Mouse (Mus musculus): ENCODE data around the gene Mpst.

Gene Mpst

GRCm38 (mm10) chr15:78403896-78404295 is 2.3 kb upstream of the Mpst start:
- in situ Hi-C loops (cut with MboI): no loop called here

DNA sequence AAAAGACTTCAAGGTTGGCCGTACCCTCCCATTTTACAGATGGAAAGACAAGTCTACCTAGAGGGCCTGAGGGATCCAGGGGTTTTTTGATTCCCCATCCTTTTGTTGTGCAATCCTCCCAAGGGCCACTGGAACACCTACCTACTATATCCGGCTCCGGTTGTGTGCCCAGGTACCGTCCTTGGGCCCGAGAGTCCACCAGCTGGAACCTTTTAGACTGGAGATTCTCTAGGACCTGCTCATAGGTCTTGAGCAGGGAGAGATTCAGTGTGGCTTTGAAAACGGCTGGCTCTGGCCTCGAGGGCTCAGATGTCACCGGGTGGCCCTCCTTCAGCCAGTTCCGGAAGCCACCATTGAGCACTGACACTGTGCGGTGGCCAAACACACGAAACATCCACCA is 1.1 kb upstream of the Mpst start:
- in situ Hi-C loops (cut with MboI): no loop called here

DNA sequence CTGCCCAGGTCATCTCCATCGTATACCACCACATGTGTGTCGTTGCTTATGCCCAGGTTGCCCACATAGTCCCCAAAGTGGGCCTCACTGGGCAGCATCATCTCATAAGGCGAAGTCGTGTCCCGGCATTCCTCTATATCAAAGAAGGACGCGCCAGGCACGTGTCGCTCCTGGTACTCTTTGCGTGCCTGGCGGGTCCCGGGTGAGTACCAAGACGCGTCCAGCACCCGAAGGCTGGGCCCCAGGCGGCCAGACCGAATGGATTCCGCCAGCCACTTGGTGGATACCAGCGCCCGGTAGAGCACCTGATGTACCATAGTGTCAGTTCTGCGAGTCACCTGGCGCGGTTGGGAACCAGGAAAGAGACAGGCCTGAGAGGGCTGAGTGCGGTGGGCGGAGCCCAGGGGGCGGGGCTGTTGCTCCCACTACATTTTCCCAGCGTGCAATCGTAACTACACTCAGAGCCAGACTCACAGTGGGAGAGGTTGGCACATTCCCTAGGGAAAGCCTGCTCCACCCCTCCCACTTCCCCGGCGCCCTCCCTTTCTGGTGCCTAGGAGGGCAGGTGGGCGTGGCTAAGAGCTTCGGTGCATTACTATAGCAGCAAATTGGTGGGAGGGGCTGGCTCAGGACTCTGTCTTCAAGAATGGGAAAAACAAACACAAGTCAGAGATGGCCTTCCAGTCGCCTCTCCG is 552 bp upstream of the Mpst start, which contains the start of gene Tst:
Gene Tst, minus strand, starts transcription at position 391 of the 695 bp plus-strand sequence.
- in situ Hi-C loops (cut with MboI): no loop called here

DNA sequence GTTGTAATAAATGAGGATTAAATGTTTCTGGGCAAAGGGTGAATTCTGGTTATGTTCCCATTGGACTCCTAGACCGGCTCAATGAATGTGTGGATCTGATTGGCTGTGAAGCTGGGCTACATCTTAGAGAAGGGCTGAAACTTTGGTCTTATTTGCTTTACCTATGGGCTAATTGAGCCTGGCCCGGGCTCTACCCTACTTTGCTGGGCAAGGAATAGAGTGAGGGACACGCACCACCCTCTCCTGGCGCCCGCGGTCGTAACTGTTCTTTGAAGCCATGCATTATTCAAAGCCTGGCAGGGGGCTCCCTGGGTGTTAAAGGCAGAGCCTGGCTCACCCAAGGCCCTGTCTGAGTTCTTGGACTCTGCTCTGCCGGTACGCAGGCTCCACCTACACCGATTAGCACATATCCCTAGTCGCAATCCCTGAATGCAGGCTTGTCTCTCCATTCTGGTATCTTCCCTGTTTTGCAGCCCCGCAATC is 3.4 kb downstream of the Mpst start:
- in situ Hi-C loops (cut with MboI): no loop called here

GRCm38 (mm10) chr15:78413083-78413718 is 7.0 kb downstream of the Mpst start:
- in situ Hi-C loops (cut with MboI): no loop called here

DNA sequence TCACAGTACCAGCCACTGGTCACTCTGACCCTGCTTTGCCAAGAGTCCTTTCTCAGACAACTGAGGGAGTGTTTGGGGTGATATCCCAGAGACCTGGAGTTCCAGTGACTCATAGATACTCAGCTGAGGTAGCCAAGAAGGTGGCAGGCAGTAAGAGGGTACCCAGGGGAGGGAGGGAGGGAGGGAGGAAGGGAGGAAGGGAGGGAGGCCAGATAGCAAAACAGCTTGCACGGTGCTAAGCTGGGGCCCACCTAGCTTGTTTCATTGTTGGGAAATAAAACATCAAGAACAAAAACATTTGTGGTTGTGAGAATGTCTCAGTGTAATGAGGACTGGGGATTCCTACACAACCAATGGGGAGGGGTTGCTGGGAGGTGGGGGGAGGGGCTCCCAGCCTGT is 7.5 kb downstream of the Mpst start:
- in situ Hi-C loops (cut with MboI): no loop called here

- in situ Hi-C loops (cut with MboI): no loop called here
Measured at GRCm38 (mm10) chr15:78414157-78414556, 7.9 kb downstream of the Mpst start.

DNA sequence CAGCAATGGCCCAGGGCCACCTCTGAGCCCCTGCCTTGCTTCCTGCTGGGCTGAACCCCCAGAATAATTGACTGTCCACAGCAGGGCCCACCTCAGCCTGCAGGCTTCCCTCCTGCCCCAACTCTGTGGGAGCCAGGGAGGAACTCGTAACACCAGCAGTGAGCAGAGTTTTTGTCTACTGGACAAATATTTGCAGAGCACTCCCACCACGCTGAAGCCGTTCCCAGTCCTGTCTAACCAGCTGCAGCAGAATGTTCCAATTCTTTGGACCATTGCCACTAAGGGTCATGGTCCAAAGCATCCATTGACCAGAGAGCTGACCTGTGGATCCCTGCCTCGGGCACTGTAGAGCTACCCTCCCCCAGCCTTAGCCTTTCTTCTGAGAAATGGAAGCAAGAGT is 10.7 kb downstream of the Mpst start:
- in situ Hi-C loops (cut with MboI): no loop called here

GRCm38 (mm10) chr15:78420395-78420794 is 14.2 kb downstream of the Mpst start:
- in situ Hi-C loops (cut with MboI): no loop called here

DNA sequence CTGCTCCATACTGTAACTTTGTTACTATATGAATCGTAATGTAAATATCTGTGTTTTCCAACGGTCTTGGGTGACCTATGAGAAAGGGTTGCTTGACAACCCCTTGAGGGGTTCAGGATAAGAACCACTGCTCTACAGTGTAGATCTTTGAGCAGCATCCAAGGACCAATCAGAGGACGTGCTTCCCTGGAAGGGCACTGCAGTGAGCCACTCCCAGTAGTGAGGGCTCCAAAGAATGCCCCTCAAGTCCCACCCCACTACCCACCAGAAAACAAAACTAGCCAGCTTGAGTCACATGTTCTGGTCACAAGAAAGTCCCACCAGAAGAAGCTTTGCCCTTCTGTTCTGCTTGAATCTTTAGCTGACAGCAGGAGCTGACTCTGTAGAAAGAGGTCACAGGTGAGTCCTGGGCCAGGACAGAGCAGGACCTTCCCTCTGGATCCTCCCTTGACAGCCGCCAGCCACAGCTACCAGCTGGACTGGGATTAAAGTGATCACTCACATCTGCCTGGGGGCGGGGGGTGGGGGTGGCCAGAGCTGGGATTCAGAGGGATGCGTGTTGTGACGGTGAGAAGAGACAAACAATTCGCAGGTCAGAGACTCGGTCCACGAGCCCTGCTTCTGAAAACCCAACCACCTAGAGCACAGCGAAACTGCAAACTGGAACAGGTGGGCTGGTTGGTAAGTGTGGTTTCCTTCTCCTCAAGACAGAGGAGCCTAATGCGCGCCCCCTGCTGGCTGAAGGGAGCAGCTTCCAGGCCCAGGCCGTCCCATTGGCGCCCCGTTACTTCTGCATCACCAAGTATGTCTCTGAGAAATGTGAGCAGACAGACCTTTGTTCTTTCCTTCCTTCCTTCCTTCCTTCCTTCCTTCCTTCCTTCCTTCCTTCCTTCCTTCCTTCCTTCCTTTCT is 16.1 kb downstream of the Mpst start:
- in situ Hi-C loops (cut with MboI): no loop called here

- in situ Hi-C loops (cut with MboI): no loop called here
Measured at GRCm38 (mm10) chr15:78424507-78424906, 18.3 kb downstream of the Mpst start.

DNA sequence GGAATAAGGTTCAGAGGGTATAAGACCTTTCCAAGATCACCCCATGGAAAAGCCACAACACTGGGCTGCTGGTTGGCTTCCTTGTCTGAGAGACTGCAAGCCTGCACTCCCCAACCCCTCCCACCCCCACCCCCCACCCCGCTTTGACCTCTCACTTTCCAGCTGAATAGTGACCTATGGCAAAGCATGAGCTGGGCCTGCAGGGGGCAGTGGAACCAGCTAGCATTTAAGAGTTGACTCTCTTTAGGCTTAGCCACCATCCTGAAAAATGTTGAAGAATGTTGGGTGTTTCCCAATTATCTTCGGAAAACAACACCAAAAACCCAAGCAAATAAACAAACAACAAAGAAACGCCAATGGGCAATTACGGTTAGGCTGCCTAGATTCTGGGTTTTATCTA is 19.0 kb downstream of the Mpst start:
- in situ Hi-C loops (cut with MboI): no loop called here

- in situ Hi-C loops (cut with MboI): no loop called here
Measured at GRCm38 (mm10) chr15:78428391-78429138, 22.3 kb downstream of the Mpst start, which contains the start of gene Kctd17. Kctd17 (plus strand) TSS chr15:78428564.

- in situ Hi-C loops (cut with MboI): no loop called here
Measured at GRCm38 (mm10) chr15:78429139-78429459, 22.9 kb downstream of the Mpst start.

- in situ Hi-C loops (cut with MboI): no loop called here
Measured at GRCm38 (mm10) chr15:78429871-78430622, 23.8 kb downstream of the Mpst start.

DNA sequence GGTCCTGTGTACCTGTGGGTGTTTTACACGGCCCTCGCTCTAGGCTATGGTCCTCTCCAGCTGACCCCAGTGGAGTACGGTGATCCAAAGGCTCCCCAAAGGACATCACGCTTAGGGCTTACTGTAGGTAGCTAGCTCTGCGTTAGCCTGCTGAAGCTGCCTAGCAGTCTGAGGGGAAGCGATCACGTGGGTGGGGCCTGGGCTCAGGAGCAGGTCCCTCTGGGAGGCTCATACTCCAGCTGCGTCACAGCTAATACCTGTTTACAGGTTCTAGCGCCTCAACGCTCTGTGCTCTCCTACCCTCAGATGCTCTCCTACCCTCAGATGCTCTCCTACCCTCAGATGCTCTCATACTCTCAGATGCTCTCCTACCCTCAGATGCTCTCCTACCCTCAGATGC is 24.7 kb downstream of the Mpst start:
- in situ Hi-C loops (cut with MboI): no loop called here

DNA sequence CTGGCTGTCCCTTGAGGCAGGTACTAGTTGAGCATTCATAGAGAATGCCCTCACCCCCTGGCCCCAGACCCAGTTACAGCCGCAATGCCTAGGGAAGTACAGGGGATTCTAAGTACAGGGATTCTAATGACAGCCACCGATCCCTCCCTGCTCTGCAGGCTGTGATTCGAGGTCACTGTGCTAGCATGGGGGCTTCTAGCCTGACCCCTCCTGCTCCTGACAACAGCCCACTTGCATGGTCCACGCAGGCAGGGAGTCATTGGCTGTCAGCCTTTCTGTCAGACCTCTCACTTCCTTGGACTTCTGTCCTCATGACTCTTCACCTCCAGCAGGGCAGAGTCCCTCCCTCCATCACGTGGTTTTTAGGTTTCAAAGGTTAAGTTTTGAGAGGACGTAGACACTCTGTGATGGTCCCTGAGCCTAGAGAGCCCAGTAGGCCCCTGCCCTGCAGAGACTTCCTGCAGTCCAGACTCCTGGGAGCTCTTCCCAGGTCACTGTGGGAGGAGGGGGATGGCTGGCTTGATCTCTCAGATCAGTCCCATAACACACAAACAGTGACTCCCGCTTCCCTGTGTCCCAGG is 25.4 kb downstream of the Mpst start:
- in situ Hi-C loops (cut with MboI): no loop called here

GRCm38 (mm10) chr15:78434896-78435520 is 28.8 kb downstream of the Mpst start:
- in situ Hi-C loops (cut with MboI): no loop called here

DNA sequence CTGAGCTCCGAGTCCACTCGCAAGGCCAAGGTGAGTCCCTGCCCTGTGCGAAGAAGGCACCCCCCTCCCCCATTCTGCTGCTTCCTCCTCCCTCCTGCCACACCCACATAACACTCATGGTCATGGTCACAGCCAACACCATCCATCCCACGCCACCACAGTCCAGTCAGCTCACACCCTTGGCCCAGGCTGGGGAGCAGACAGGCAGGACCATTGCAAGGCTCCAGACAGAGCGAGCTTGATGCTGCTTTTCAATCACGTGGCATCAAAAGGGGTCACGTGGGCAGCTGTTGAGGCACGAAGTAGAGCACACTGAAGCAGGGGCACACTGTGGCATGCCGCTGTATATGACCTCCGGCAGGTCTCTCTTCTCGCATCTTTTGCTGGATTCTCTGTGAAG is 29.5 kb downstream of the Mpst start:
- in situ Hi-C loops (cut with MboI): no loop called here

Measured in mature B cell (primary cell).